Mouse (Mus musculus) liver, adult (tissue): ENCODE data around the gene Celsr1.

ENCODE experiments used
- GATA4 ChIP-seq: IDR thresholded peaks from 2 replicates; pipeline ENCODE4 v1.6.1; 2014; ENCODE audit warnings: mild to moderate bottlenecking, low read length; ENCODE audit not compliant: insufficient replicate concordance

The Celsr1 gene

DNA sequence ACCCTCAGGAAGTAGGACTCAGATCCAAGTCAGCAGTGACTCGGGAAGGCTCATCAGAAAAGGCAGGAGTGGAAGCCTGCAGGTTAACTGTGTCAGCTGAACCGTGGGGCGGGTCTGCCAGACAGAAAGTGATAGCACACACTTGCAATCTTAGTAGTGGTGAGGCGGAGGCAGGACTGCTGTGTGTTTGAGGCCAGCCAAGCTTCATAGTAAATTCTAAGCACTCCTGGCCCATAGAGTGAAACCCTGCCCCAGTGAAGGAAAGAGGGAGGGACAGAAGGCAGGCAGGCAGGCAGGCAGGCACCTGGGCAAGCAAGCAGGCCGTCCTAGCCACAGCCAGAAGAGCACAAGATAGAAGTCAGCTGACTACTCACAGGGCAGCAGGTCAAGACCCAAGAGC, 148.0 kb downstream of the Celsr1 start:
- no peak for TF ChIP-seq GATA4

DNA sequence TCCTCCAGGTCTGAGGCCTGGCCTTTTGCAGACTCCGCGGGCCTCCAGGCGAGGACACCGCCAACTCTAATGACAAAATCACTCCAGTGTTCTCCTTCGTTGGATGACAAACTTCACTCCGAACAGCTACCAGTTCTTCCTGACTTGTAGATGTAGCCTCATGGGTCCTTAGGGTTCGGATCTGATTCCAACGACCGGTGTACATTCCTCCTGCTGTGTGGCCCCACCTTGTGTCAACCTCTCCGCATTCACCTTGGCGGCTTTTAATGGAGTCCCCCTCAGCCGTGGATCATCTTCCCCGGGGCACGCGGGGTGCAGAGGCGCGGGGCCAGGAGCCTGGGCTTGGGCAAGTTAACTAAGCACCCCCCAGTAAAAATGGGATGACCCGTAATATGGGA, 154.1 kb downstream of the Celsr1 start:
- no peak for TF ChIP-seq GATA4

GRCm38 (mm10) chr15:85878848-85879497, 154.6 kb downstream of the Celsr1 start, which contains the start of gene Trmu:
Gene Trmu (plus strand): TSS chr15:85879312.
- no peak; the same call in 1 of the 2 replicates for TF ChIP-seq GATA4

DNA sequence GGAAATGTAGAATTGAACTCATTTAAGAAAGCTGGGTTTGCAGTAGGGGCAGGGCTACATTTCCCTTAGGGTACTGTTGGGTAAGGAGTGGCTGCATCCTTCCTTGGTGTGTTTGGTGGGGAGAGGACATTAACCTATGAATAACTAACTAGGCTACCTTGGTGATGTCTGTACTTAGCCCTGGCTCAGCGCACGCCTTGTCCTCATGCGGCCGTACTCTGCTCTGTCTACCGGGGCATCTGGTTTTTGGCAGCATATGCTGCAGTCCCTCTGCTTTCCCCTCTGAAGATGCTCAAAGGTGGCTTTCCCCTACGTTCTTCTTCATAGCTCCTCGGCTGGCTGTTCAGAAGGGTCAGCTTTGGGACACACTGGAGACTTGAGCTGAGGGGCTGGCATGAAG, 156.2 kb downstream of the Celsr1 start:
- no peak for TF ChIP-seq GATA4

- no peak for TF ChIP-seq GATA4
Measured at GRCm38 (mm10) chr15:85867696-85868095, 165.9 kb downstream of the Celsr1 start.

- no peak for TF ChIP-seq GATA4
Measured at GRCm38 (mm10) chr15:85859490-85860031, 174.0 kb downstream of the Celsr1 start, which contains the start of gene Gtse1. Gene Gtse1 (plus strand): TSS chr15:85859745.

- no peak for TF ChIP-seq GATA4
Measured at GRCm38 (mm10) chr15:85858980-85859489, 174.5 kb downstream of the Celsr1 start.

DNA sequence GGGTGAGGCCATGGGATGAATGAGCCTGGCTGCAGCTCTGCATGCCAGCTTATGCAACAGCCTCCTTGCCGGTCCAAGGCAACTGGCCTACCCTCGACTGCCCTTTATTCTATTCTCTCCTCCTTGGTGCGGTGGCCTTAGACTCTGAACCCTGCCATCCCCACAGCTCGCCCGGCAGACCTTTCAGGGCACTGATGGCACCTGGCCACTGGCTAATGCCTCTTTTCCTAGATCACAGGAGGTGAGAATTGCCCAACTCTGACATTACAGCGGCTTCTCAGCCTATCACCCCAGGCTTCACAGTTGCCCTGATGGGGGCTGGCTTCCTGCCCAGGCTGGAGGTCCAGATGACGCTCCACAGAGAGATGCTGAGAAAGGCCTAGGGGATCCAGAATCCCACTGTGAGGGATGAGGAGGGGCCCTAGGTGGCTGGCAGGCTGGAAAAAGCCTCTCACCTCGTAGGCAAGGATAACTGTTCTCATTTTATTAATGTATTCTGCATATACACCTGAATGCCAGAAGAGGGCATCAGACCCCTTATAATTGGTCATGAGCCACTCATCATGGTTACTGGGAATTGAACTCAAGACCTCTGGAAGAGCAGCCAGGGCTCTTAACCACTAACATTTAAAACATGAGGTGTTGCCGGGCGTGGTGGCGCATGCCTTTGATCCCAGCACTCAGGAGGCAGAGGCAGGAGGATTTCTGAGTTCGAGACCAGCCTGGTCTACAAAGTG, 181.8 kb downstream of the Celsr1 start:
- TF ChIP-seq GATA4 = no peak
